Mouse (Mus musculus) lung, embryonic 16.5 days (tissue): ENCODE measurements around the gene BC025446. TPM values are rescaled to one million over a fixed set of nuclear protein-coding genes. Genes with fewer than 3 reads are reported as not detected.
"Not testable (repeated sequence)": the region's sequence is repeated elsewhere in the genome, so short reads cannot be mapped to it uniquely, and the experiment has no call there.

ENCODE experiments used
- ATAC-seq: fragments of 200-750 bp; cut with Nextera tagmentation; 2 replicates; pipeline ENCODE4 v1.8.0; 2017; ENCODE audit warnings: low read depth, mild to moderate bottlenecking, moderate library complexity
- H3K27ac ChIP-seq: fragments of 300-500 bp; sonication (generic); 2 replicates; pipeline ENCODE4 v1.5.1; 2014; ENCODE audit warnings: mild to moderate bottlenecking, control low read depth, low read length
- H3K27me3 ChIP-seq: fragments of 300-500 bp; sonication (generic); 2 replicates; pipeline ENCODE4 v1.6.1; 2014; ENCODE audit warnings: low read depth, low read length, mixed read lengths; ENCODE audit not compliant: control insufficient read depth, insufficient read depth
- H3K36me3 ChIP-seq: fragments of 300-500 bp; sonication (generic); 2 replicates; pipeline ENCODE4 v1.6.1; 2014; ENCODE audit warnings: low read length; ENCODE audit not compliant: control insufficient read depth, insufficient read depth
- H3K4me1 ChIP-seq: fragments of 300-500 bp; sonication (generic); replicated peaks from 2 replicates; pipeline ENCODE4 v1.6.1; 2014; ENCODE audit warnings: low read length, mixed read lengths; ENCODE audit not compliant: control insufficient read depth, insufficient read depth
- H3K4me2 ChIP-seq: fragments of 300-500 bp; sonication (generic); 2 replicates; pipeline ENCODE4 v1.6.1; 2014; ENCODE audit warnings: low read depth, low read length, control low read depth
- H3K4me3 ChIP-seq: fragments of 300-500 bp; sonication (generic); 2 replicates; pipeline ENCODE4 v1.5.1; 2014; ENCODE audit warnings: mild to moderate bottlenecking, low read length, control low read depth
- H3K9ac ChIP-seq: fragments of 300-500 bp; sonication (generic); 2 replicates; pipeline ENCODE4 v1.6.1; 2014; ENCODE audit warnings: low read length, control low read depth
- H3K9me3 ChIP-seq: fragments of 300-500 bp; sonication (generic); 2 replicates; pipeline ENCODE4 v1.6.1; 2016; ENCODE audit warnings: low read length; ENCODE audit not compliant: control insufficient read depth
- WGBS: fragments of 180-500 bp; shearing (Covaris S2); extraction: QIAGEN DNeasy Blood & Tissue Kit; methylation state at CpG from one replicate; pipeline ENCODE4 v1.1.7; 2014; 5-methylcytosine and 5-hydroxymethylcytosine counted together
- polyA plus RNA-seq: library from polyadenylated mRNA; unstranded; fragments of >200 nt; fragmentation: Nextera tagmentation; extraction: Ambion mirVana; gene quantifications from 2 replicates; pipeline ENCODE4 v1.2.1, GENCODE M21; 2015

Gene BC025446
- polyA plus RNA-seq: 0.10 and 0.28 TPM in 2 replicates

DNA sequence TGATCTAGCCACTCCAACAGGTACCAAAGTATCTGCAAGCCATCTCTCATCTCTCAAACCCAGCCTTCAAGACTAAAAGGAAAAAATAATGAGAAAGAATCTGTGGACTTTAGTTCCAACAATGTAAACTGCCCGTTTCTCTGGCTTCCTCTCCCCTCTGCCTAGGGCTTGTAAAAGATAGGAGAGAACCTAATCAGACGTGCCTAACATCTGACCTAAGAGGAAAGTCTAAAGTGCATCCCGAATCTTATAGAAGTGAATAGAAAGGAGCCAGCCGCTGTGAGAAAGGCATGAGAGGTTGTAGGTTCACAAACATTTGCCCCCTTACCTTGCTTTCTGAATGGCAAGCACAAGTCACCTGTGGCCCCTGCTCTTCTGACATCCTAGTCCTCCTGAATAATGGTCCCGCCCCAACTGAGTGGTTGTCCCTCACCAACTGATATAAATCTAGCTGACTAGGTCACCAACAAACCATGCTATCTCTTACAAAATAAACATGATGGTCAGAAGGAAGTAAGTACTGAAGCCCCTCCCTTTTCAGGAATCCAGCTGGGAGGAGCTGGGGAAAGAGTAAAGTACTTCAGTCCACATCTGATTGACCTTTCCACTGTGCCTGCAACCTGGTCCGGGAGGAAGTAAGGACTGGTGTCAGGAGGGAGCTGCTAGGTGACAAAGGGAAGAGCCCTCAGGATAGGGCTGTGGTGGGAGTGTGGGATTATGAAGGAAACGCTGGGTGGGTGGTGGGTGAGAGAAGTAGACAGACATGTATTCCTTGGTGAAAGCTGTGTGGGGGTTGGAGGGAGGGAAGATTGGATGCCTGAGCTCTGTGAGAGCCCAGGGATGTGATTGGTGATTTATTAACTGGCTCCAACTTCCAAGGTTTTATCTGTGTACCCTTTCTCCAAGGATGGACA lies at the start of gene BC025446:
TSS of gene BC025446 (plus strand) at position 599 of the 914 bp plus-strand sequence.
- Histone ChIP-seq H3K36me3 (no peaks in the 10 kb centered on the region), H3K27ac (no peak within 1 kb of the TSS), H3K4me2 (no peak within 1 kb of the TSS), H3K9me3 (no peaks in the 10 kb centered on the region), H3K4me1 (no peaks in the 10 kb centered on the region), H3K27me3 (no peaks in the 10 kb centered on the region), H3K9ac (no peak within 1 kb of the TSS), H3K4me3 (no peak within 1 kb of the TSS)
- ATAC-seq: no peak
- WGBS: 40% methylated on average over 7 of the region's 7 CpGs

DNA sequence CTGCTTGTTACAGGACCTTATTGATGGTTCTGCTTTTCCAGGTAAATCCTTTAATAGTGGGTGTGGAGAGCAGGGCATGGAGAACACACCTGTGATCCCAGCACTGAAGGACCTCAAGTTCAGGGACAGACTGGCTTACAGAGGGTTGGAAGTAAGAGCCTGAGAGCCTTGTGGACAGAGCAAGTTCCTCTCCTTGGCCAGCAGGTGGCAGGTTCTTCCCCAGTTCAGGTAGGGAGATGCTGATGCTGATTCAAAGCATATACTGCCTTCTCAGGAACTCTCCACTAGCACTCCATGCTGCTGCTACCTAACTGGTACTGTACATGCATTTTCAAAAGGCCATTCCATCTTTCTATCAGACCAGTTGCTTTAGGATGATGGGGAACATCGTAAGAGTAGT lies 40.7 kb upstream of the BC025446 start:
- Histone ChIP-seq H3K9ac (no peak overlapping the region), H3K27ac (no peak overlapping the region), H3K9me3 (no peaks in the 10 kb centered on the region), H3K27me3 (no peaks in the 10 kb centered on the region), H3K4me1 (no peaks in the 10 kb centered on the region), H3K4me2 (no peak overlapping the region), H3K36me3 (no peaks in the 10 kb centered on the region), H3K4me3 (no peak overlapping the region)
- ATAC-seq: no peak
- 42% methylated on average over 1 of the region's 1 CpGs for WGBS

DNA sequence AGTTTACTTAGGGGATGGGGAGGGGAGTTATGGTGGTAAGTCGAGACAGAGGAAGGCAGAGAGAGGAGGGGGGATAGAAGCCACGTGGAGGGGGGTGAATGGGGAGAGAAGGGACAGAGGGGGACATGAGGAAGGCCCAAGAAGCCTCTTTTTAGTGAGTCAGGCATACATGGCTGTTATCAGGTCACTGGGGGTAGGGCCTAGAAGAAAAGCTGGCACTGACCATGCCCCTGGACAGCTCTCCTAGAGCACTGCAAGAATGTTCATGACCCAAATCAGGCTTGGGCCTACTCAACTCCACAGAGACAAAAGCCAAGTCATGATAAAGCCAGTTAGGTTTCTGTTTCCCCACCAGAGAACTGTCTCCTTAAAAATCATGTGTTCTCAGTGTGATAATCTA lies 29.9 kb upstream of the BC025446 start:
- Histone ChIP-seq H3K36me3 (no peaks in the 10 kb centered on the region), H3K9ac (no peak overlapping the region), H3K4me1 (no peaks in the 10 kb centered on the region), H3K27ac (no peak overlapping the region), H3K4me3 (no peak overlapping the region), H3K4me2 (no peak overlapping the region), H3K9me3 (no peaks in the 10 kb centered on the region), H3K27me3 (no peaks in the 10 kb centered on the region)
- no peak for ATAC-seq
- 17% methylated on average over 2 of the region's 2 CpGs for WGBS

DNA sequence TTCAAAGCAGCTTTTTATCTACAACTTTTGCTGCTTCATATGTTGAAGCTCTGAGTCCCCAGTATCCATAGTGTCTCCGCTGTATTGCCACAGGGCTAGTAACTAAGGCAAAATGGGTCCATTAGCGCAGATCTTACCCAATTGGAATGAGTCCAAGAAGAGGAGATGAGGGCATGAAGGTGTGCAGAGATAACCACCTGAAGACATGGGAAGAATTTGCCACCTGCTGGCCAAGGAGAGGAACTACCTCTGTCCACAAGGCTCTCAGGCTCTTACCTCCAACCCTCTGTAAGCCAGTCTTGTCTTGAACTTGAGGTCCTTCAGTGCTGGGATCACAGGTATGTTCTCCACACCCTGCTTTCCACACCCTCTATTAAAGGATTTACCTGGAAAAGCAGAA lies 27.1 kb upstream of the BC025446 start:
- Histone ChIP-seq H3K4me1 (no peaks in the 10 kb centered on the region), H3K9ac (no peak overlapping the region), H3K27ac (no peak overlapping the region), H3K4me3 (no peak overlapping the region), H3K4me2 (no peak overlapping the region), H3K9me3 (no peaks in the 10 kb centered on the region), H3K36me3 (no peaks in the 10 kb centered on the region), H3K27me3 (no peaks in the 10 kb centered on the region)
- 58% methylated on average over 2 of the region's 2 CpGs for WGBS
- ATAC-seq: no peak

DNA sequence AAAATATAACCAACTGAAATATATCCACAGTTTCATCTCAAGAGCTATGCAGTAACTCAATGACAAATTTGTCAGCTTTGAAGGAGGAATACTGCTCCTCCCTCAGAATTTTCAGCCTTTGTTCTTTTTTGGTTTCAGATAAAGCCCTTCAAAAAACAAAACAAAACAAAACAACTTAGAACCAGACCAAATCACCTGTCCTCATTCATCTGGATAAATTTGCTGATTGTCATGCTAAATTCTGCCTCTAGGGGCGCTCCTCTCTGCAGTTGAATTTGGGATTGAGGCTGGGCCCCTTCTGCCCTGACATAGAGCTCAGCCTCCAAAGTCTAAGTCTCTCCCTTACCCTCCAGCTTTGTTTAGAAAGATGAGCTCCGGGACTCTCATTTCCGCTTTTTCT lies 25.6 kb upstream of the BC025446 start:
- not testable (repeated sequence) for H3K36me3 ChIP-seq, H3K4me2 ChIP-seq, H3K27ac ChIP-seq, H3K9ac ChIP-seq, H3K4me3 ChIP-seq, ATAC-seq, H3K4me1 ChIP-seq, H3K9me3 ChIP-seq, H3K27me3 ChIP-seq
- 0% methylated on average over 1 of the region's 3 CpGs for WGBS

DNA sequence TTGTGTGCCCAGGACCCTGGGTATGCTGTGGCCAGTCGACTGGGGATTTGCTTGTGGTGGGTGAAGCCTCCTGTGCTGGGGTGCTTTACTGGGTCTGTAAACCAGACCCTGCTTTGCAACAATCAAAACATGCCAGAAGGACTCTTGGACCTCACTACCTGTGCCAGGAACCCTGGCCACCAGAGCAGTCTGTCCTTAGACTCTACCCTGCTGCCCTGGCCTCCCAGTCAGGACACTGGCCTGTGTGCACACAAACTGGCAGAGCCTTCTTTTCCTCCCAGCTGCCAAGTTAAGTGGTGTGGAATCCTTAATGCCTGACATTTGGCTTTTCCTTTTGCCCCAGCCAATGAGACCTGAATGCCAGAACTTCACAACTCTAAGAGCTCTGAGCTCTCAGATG lies 655 bp downstream of the BC025446 start:
- 53% methylated on average over 1 of the region's 1 CpGs for WGBS
- Histone ChIP-seq H3K36me3 (no peaks in the 10 kb centered on the region), H3K27me3 (no peaks in the 10 kb centered on the region), H3K4me1 (no peaks in the 10 kb centered on the region), H3K4me3 (no peak overlapping the region), H3K27ac (no peak overlapping the region), H3K9ac (no peak overlapping the region), H3K4me2 (no peak overlapping the region), H3K9me3 (no peaks in the 10 kb centered on the region)
- no peak for ATAC-seq

DNA sequence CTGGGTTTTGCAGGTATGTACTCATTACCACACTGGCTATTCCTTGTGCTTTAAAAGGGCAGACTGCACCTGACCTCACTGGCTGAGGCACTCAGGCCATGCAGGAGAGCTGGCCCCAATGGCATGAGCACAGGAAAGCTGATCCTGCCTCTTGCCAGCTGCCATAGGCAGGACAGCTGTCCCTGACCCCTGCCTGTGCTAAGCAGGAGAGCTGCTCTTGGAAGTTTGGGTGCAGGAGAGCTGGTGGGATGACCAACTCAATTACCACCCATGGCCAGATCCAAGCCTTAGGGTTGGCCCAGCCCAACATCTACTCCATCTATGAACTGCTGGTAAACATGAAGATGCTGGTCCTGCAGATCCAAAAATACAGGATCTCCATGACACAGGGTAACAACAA lies 5.8 kb downstream of the BC025446 start:
- Histone ChIP-seq H3K27me3 (no peaks in the 10 kb centered on the region), H3K4me3 (no peak overlapping the region), H3K27ac (no peak overlapping the region), H3K36me3 (no peaks in the 10 kb centered on the region), H3K9me3 (no peaks in the 10 kb centered on the region), H3K4me2 (no peak overlapping the region), H3K9ac (no peak overlapping the region), H3K4me1 (no peaks in the 10 kb centered on the region)
- ATAC-seq: no peak

DNA sequence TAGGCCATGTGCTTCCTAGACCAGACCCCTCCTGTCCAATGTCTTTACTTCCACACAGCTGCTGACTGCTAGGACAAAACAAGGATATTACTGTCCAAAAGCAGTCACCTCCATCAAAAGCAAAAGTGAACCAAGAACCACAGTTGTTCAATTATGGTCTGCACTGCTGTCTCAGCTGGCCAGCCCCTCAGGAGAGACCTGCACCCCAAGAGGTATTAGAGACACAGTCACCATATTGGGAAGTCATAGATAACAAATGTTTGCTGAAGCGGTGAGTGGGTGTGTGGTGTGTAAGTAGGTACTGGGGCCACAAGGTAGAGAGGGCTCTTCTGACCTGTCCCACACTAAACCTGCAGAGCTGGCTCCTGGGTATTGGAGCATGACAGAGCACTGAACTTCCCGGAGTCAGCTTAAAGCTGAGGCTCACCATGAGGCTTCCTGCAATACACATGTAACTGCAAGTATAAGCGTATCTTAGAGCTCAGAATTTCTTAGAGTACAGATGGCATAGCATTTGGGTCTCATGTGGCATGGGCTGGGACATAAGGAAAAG lies 21.6 kb downstream of the BC025446 start:
- ATAC-seq: no peak
- no peak overlapping the region for H3K4me3 ChIP-seq
- no peaks in the 10 kb centered on the region for H3K9me3 ChIP-seq
- no peak overlapping the region for H3K4me2 ChIP-seq
- 57% methylated on average over 3 of the region's 3 CpGs for WGBS
- no peaks in the 10 kb centered on the region for H3K27me3 ChIP-seq
- H3K36me3 ChIP-seq: no peaks in the 10 kb centered on the region
- no peak overlapping the region for H3K27ac ChIP-seq
- H3K4me1 ChIP-seq: no peaks in the 10 kb centered on the region
- no peak overlapping the region for H3K9ac ChIP-seq

DNA sequence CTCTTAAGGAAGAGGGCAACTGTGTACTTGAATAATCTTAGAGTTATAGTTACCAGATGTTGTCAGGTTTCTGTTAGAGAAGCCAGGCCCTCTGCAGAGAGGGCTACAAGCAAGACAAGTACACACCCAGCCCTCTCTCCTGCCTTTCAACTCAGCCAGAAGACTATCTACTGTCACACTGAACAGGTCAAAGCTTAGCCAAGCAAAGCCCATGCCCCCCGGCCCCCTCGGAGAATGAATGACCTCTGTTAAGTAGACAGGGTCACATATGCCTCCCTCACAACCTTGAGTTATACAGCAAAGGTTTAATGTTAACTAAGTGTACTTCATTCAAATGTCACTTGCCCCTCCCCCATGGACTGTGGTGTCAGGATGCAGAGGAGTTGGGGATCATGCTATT lies 24.4 kb downstream of the BC025446 start:
- no peaks in the 10 kb centered on the region for H3K27me3 ChIP-seq
- H3K4me1 ChIP-seq: no peaks in the 10 kb centered on the region
- no peak overlapping the region for H3K9ac ChIP-seq
- no peaks in the 10 kb centered on the region for H3K36me3 ChIP-seq
- H3K4me2 ChIP-seq: no peak overlapping the region
- 63% methylated on average over 2 of the region's 2 CpGs for WGBS
- no peak for ATAC-seq
- H3K9me3 ChIP-seq: no peaks in the 10 kb centered on the region
- no peak overlapping the region for H3K4me3 ChIP-seq
- H3K27ac ChIP-seq: no peak overlapping the region
